In the genomic region with DNA sequence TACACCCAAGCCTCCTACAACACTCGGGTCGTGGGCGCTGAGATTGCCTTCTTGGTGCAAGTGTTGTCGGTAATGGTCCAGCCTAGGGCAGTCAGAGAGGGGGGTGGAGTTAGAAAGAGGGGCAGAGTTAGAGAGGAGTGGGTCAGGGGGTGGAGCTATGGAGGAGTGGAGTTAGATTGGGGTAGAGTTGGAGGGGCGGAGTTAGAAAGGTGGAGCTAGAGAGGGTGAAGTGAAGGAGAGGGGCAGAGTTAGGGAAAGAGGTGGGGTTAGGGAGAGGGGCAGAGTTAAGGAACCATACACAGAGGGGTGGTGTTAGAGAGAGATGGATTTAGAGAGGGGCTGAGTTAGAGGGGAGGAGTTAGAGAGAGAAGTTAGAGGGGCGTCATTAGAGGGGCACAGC, we compare ENCODE assay signal across 13 mouse cellular contexts. TPM values are rescaled to one million over a fixed set of nuclear protein-coding genes. Genes with fewer than 3 reads are reported as not detected.
A peak's percentile ranks its signal among the peaks of the same experiment; 100 is the strongest.
DNase-seq lines count a peak whose midpoint lies in the region; ATAC-seq and TF ChIP-seq lines count a peak whose summit lies in the region.
"Had no signal": no experiment of that assay in that cellular context is flagged by ENCODE, and none has a peak within 500 bp of the region (broad histone marks: within the 10 kb centered on the region; RNA-seq: fewer than 3 reads in every experiment).

No protein-coding gene starts in this region.

- TF ChIP-seq CTCF in kidney, postnatal 0 days (IDR thresholded peaks at IDR 0.05; ENCODE audit: low read depth), result no peak
- TF ChIP-seq CTCF in kidney, adult 2 months (conservative IDR thresholded peaks at IDR 0.05; ENCODE audit: insufficient read depth, insufficient read length, low read depth, low read length), result no peak
- TF ChIP-seq CTCF in left cerebral cortex, adult 2 months (IDR thresholded peaks at IDR 0.05), result no peak

- no peak overlapping the region for H3K9ac ChIP-seq in kidney, postnatal 0 days (ENCODE audit: low read depth, low read length)
- no peak overlapping the region for H3K9ac ChIP-seq in ES-E14 (ENCODE audit: insufficient read depth, low read depth, low read length, poor library complexity, severe bottlenecking)
- H3K9ac ChIP-seq in limb, embryonic 13.5 days, result no peak overlapping the region

- H3K4me1 ChIP-seq in kidney, postnatal 0 days (replicated peaks; ENCODE audit: insufficient read depth, low read length), result no peaks in the 10 kb centered on the region
- no peaks in the 10 kb centered on the region for H3K4me1 ChIP-seq in kidney, adult 2 months (ENCODE audit: control insufficient read depth, insufficient read depth, low read length)
- no peaks in the 10 kb centered on the region; a peak in 1 of 4 replicates for H3K4me1 ChIP-seq in ES-E14 (ENCODE audit: control insufficient read depth in 2 of 2, insufficient read depth in 2 of 2, low read length in 2 of 2, poor library complexity in 1 of 2)
- H3K4me1 ChIP-seq in limb, embryonic 13.5 days, result peaks cover 25% of the 10 kb centered on the region

- H3K4me3 ChIP-seq in kidney, postnatal 0 days (replicated peaks; ENCODE audit: low read depth, low read length), result no peak overlapping the region
- H3K4me3 ChIP-seq in kidney, adult 2 months (ENCODE audit: insufficient read depth, low read depth, low read length), result no peak overlapping the region
- H3K4me3 ChIP-seq in ES-E14 (ENCODE audit: insufficient read depth in 1 of 2, low read depth in 1 of 2, low read length in 2 of 2, poor library complexity in 1 of 2, severe bottlenecking in 1 of 2), result peak overlapping the region in 1 of 2 experiments; percentile 39; a peak in 2 of 4 replicates
- H3K4me3 ChIP-seq in limb, embryonic 13.5 days, result no peak overlapping the region
- no peak overlapping the region for H3K4me3 ChIP-seq in left cerebral cortex, adult 2 months

- no peaks in the 10 kb centered on the region for H3K36me3 ChIP-seq in kidney, postnatal 0 days (ENCODE audit: insufficient read depth, low read length)
- H3K36me3 ChIP-seq in kidney, adult 2 months (ENCODE audit: control insufficient read depth, insufficient read depth, low read length), result no peaks in the 10 kb centered on the region
- no peaks in the 10 kb centered on the region for H3K36me3 ChIP-seq in ES-E14 (ENCODE audit: control insufficient read depth, insufficient read depth, low read length, poor library complexity, severe bottlenecking)
- H3K36me3 ChIP-seq in limb, embryonic 13.5 days, result no peaks in the 10 kb centered on the region

- 24% methylated on average over 6 of the region's 6 CpGs for WGBS in kidney, postnatal 0 days
- WGBS in kidney, adult 2 months, result 44% methylated on average over 6 of the region's 6 CpGs
- 28% methylated on average over 6 of the region's 6 CpGs for WGBS in limb, embryonic 13.5 days

- no peak overlapping the region for H3K4me2 ChIP-seq in kidney, postnatal 0 days (ENCODE audit: low read length)
- no peak overlapping the region for H3K4me2 ChIP-seq in limb, embryonic 13.5 days (replicated peaks)

- no peaks in the 10 kb centered on the region for H3K9me3 ChIP-seq in kidney, postnatal 0 days (replicated peaks; ENCODE audit: low read length)
- no peaks in the 10 kb centered on the region for H3K9me3 ChIP-seq in ES-E14 (ENCODE audit: control insufficient read depth, insufficient read depth, low read depth, low read length)
- H3K9me3 ChIP-seq in limb, embryonic 13.5 days, result no peaks in the 10 kb centered on the region

- ATAC-seq in kidney, postnatal 0 days (replicated peaks; ENCODE audit: low FRiP score, low read depth), result peak; percentile 44; the same call in 1 of the 2 replicates
- 0 out of 2 replicates have a peak, but pooled peaks have one; percentile 58 for ATAC-seq in limb, embryonic 13.5 days (ENCODE audit: low FRiP score, low read depth)

- TF ChIP-seq POLR2A in kidney, adult 2 months (IDR thresholded peaks at IDR 0.05; ENCODE audit: low read depth, low read length), result no peak

- in situ Hi-C loops in ES-E14 (cut with MboI; ENCODE audit: low sequenced_read_pairs in 2 of 2, unreplicated experiment in 2 of 2), result no loop called here

- no peaks in the 10 kb centered on the region for H3K27me3 ChIP-seq in kidney, postnatal 0 days (ENCODE audit: insufficient read depth, low read length)
- no peaks in the 10 kb centered on the region for H3K27me3 ChIP-seq in kidney, adult 2 months (replicated peaks; ENCODE audit: control insufficient read depth, insufficient read depth, low read length)
- H3K27me3 ChIP-seq in limb, embryonic 13.5 days, result 0 out of 2 replicates have a peak, but pooled peaks cover 3% of the 10 kb centered on the region

- intact Hi-C loops in left cerebral cortex, adult 2 months (cut with DNase I), result loop anchor here (2.0 to 5.0 kb wide), 2 partner anchors 142 to 445 kb away; no protein-coding TSS in a partner anchor

- DNase-seq in kidney, postnatal 0 days (ENCODE audit: low spot score), result peak; percentile 19
- DNase-seq in kidney, adult 2 months, result no peak
- peak; percentile 51 for DNase-seq in ES-E14 (ENCODE audit: low read depth, low spot score)
- DNase-seq in embryo, embryonic 11 days, result peak; percentile 32
- DNase-seq in left cerebral cortex, adult 8-10 months (ENCODE audit: low spot score in 2 of 2), result no peak
- no peak for DNase-seq in thymus, postnatal 4 days
- DNase-seq in left cerebral cortex, adult 2 months (ENCODE audit: extremely low spot score in 1 of 2, low spot score in 2 of 2), result no peak

- no peak overlapping the region for H3K27ac ChIP-seq in kidney, postnatal 0 days
- H3K27ac ChIP-seq in kidney, adult 2 months (ENCODE audit: insufficient read depth, low read depth, low read length), result no peak overlapping the region
- no peak overlapping the region for H3K27ac ChIP-seq in ES-E14 (ENCODE audit: insufficient read depth, low read depth, low read length, poor library complexity, severe bottlenecking)
- H3K27ac ChIP-seq in limb, embryonic 13.5 days, result no peak overlapping the region
- no peak overlapping the region for H3K27ac ChIP-seq in left cerebral cortex, adult 2 months

TF ChIP-seq in ES-E14, 5 proteins besides CTCF, POLR2A, EP300 and RAD21:
- TF ChIP-seq MAFK (IDR thresholded peaks at IDR 0.05; ENCODE audit: insufficient read depth, low read depth, low read length), result no peak
- TF ChIP-seq ZC3H11A (IDR thresholded peaks at IDR 0.05; ENCODE audit: borderline replicate concordance, low read depth, low read length), result no peak
- TF ChIP-seq CHD2 (IDR thresholded peaks at IDR 0.05; ENCODE audit: low read depth, low read length), result no peak
- TF ChIP-seq HCFC1 (IDR thresholded peaks at IDR 0.05; ENCODE audit: borderline replicate concordance, insufficient read depth, low read length), result no peak
- TF ChIP-seq ZNF384 (IDR thresholded peaks at IDR 0.05; ENCODE audit: low read depth, low read length), result no peak

RNA-seq across cellular contexts. Expression of a gene that starts 2.8 kb away (rescaled TPM):
- polyA plus RNA-seq in kidney, postnatal 0 days (2015; fragmentation: Nextera tagmentation; extraction: Ambion mirVana), result 0.09 and 0.36 TPM in 2 replicates
- polyA plus RNA-seq in kidney, adult 2 months (2012; rRNA removed), result not detected in 2 replicates
- total RNA-seq in ES-E14 (2012; rRNA removed), result 0.40 TPM in 1 of 2 replicates, not detected in the other
- polyA plus RNA-seq in limb, embryonic 13.5 days (2015; fragmentation: Nextera tagmentation; extraction: Ambion mirVana), result not detected in 2 replicates
- total RNA-seq in left cerebral cortex, adult 8-10 months (2022), result not detected
- not detected for total RNA-seq in left cerebral cortex, adult 2 months (2021)
- total RNA-seq: gastrocnemius, postnatal 36 days had no signal
- polyA plus RNA-seq: neural tube, embryonic 14.5 days had no signal

RNA-seq across cellular contexts. Expression of a gene that starts 31.9 kb away (rescaled TPM):
- polyA plus RNA-seq in kidney, postnatal 0 days (2015; fragmentation: Nextera tagmentation; extraction: Ambion mirVana), result not detected in 2 replicates
- 0.16 TPM in 2 replicates for polyA plus RNA-seq in kidney, adult 2 months (2012; rRNA removed)
- 0.27 TPM in 1 of 2 replicates, not detected in the other for total RNA-seq in ES-E14 (2012; rRNA removed)
- not detected in 2 replicates for polyA plus RNA-seq in limb, embryonic 13.5 days (2015; fragmentation: Nextera tagmentation; extraction: Ambion mirVana)
- under 1 TPM in 2 of 4 experiments, not detected in 2; 0.34 to 0.53 TPM for total RNA-seq in left cerebral cortex, adult 8-10 months (2022)
- not detected for total RNA-seq in left cerebral cortex, adult 2 months (2021)
- total RNA-seq: gastrocnemius, postnatal 36 days had no signal
- polyA plus RNA-seq: liver, embryonic 16.5 days; neural tube, embryonic 14.5 days; thymus, postnatal 0 days had no signal

RNA-seq across cellular contexts. Expression of a gene that starts 33.6 kb away (rescaled TPM):
- polyA plus RNA-seq in kidney, postnatal 0 days (2015; fragmentation: Nextera tagmentation; extraction: Ambion mirVana), result not detected in 2 replicates
- polyA plus RNA-seq in kidney, adult 2 months (2012; rRNA removed), result 0.31 and 0.38 TPM in 2 replicates
- total RNA-seq in ES-E14 (2012; rRNA removed), result not detected in 2 replicates
- 0.69 and 10.6 TPM in 2 replicates for polyA plus RNA-seq in limb, embryonic 13.5 days (2015; fragmentation: Nextera tagmentation; extraction: Ambion mirVana)
- not detected for total RNA-seq in left cerebral cortex, adult 8-10 months (2022)
- total RNA-seq in left cerebral cortex, adult 2 months (2021), result not detected
- total RNA-seq: gastrocnemius, postnatal 36 days; layer of hippocampus, adult 8-10 months had no signal
- polyA plus RNA-seq: neural tube, embryonic 14.5 days had no signal

Comparison
In these comparisons a context has a peak if more than half of its experiments do, and no peak if none do; other contexts are left out.
1. DNase-seq: peak in kidney, postnatal 0 days (single experiment), ES-E14 (single experiment) and embryo, embryonic 11 days (single experiment); none in kidney, adult 2 months (single experiment), left cerebral cortex, adult 8-10 months (0 of 2), thymus, postnatal 4 days (single experiment) and left cerebral cortex, adult 2 months (0 of 2).